Mouse (Mus musculus): ENCODE data around the gene Prr29.

DNA sequence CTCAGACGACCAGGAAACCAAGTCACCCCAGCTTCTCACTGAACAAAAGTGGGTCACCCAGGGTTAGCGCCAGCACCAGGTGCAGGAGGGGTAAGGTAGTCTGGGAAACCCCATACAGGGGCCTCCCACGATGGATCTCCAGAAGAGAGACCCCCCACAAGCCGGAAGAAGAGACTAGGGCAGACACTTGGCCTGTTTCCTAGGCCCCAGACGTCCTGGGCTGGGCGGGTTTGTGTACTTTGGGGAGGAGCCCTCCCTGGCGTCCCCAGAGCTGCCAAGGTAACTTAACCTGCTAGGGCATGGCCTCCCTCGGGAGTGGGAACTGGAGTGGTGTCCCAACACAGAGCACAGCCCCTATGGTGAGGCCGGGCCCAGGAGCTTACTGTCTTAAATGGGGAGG is 9.3 kb downstream of the Prr29 start:
- TF ChIP-seq CTCF (IDR thresholded peaks at IDR 0.05; ENCODE audit: low read depth) = no peak
- no peak for TF ChIP-seq EP300 (optimal IDR thresholded peaks at IDR 0.05)

All from stomach, postnatal 0 days (tissue).